ENCODE assay signal across 8 mouse cellular contexts in genomic region chr4:32536870-32537508, GRCm38 (mm10).
DNase-seq lines count a peak whose midpoint lies in the region; ATAC-seq and TF ChIP-seq lines count a peak whose summit lies in the region.

No protein-coding gene starts in this region.

- no peak overlapping the region for H3K9ac ChIP-seq in lung, embryonic 15.5 days
- H3K9ac ChIP-seq in forebrain, embryonic 16.5 days (replicated peaks; ENCODE audit: low read depth, low read length), result no peak overlapping the region
- H3K9ac ChIP-seq in midbrain, embryonic 13.5 days (replicated peaks), result 0 out of 2 replicates have a peak overlapping the region, but pooled peaks have one; percentile 4

- H3K4me2 ChIP-seq in lung, embryonic 15.5 days, result no peak overlapping the region
- no peak overlapping the region for H3K4me2 ChIP-seq in forebrain, embryonic 16.5 days (ENCODE audit: low read length)
- no peak overlapping the region for H3K4me2 ChIP-seq in midbrain, embryonic 13.5 days (replicated peaks)

- H3K4me1 ChIP-seq in lung, embryonic 15.5 days, result peaks cover 33% of the 10 kb centered on the region
- 0 out of 2 replicates have a peak, but pooled peaks cover 4% of the 10 kb centered on the region for H3K4me1 ChIP-seq in lung, adult 2 months (ENCODE audit: control insufficient read depth, insufficient read depth, low read length)
- peaks cover 51% of the 10 kb centered on the region for H3K4me1 ChIP-seq in forebrain, embryonic 16.5 days (replicated peaks; ENCODE audit: control insufficient read depth, insufficient read depth, low read length)
- peaks cover 45% of the 10 kb centered on the region for H3K4me1 ChIP-seq in midbrain, embryonic 13.5 days (replicated peaks)

- WGBS in lung, embryonic 15.5 days, result 75% methylated on average over 8 of the region's 8 CpGs
- 67% methylated on average over 8 of the region's 8 CpGs for whole genome bisulfite sequencing in lung, adult 2 months
- 64% methylated on average over 8 of the region's 8 CpGs for WGBS in forebrain, embryonic 16.5 days
- WGBS in midbrain, embryonic 13.5 days, result 73% methylated on average over 8 of the region's 8 CpGs

- no peak overlapping the region for H3K4me3 ChIP-seq in lung, embryonic 15.5 days
- H3K4me3 ChIP-seq in lung, adult 2 months (replicated peaks; ENCODE audit: extremely low read depth, low read depth, low read length), result no peak overlapping the region
- no peak overlapping the region for H3K4me3 ChIP-seq in forebrain, embryonic 16.5 days (replicated peaks; ENCODE audit: low read length)
- no peak overlapping the region for H3K4me3 ChIP-seq in midbrain, embryonic 13.5 days (replicated peaks)

- DNase-seq in adrenal gland, adult 2 months, result peak; percentile 46
- DNase-seq in adrenal gland, adult 18-20 months (ENCODE audit: low spot score in 2 of 2), result no peak
- no peak for DNase-seq in lung, adult 2 months
- DNase-seq in right cerebral cortex, postnatal 36 days (ENCODE audit: low spot score in 2 of 2), result no peak
- DNase-seq in layer of hippocampus, adult 18-20 months (ENCODE audit: low spot score in 2 of 2), result no peak

- no peak for ATAC-seq in lung, embryonic 15.5 days (ENCODE audit: borderline replicate concordance, extremely low read depth, low FRiP score, low TSS enrichment)
- peak; percentile 5; the same call in 1 of the 2 replicates for ATAC-seq in forebrain, embryonic 16.5 days
- no peak for ATAC-seq in midbrain, embryonic 13.5 days

- H3K27me3 ChIP-seq in lung, embryonic 15.5 days, result no peaks in the 10 kb centered on the region
- H3K27me3 ChIP-seq in forebrain, embryonic 16.5 days (replicated peaks; ENCODE audit: control insufficient read depth, insufficient read depth, low read length), result no peaks in the 10 kb centered on the region
- H3K27me3 ChIP-seq in midbrain, embryonic 13.5 days, result no peaks in the 10 kb centered on the region

- H3K36me3 ChIP-seq in lung, embryonic 15.5 days, result no peaks in the 10 kb centered on the region
- H3K36me3 ChIP-seq in forebrain, embryonic 16.5 days (ENCODE audit: control insufficient read depth, insufficient read depth), result no peaks in the 10 kb centered on the region
- H3K36me3 ChIP-seq in midbrain, embryonic 13.5 days, result no peaks in the 10 kb centered on the region

- H3K9me3 ChIP-seq in lung, embryonic 15.5 days, result no peaks in the 10 kb centered on the region
- H3K9me3 ChIP-seq in forebrain, embryonic 16.5 days (ENCODE audit: control insufficient read depth, low read length), result no peaks in the 10 kb centered on the region
- no peaks in the 10 kb centered on the region for H3K9me3 ChIP-seq in midbrain, embryonic 13.5 days

- no peak for TF ChIP-seq CTCF in lung, adult 2 months (IDR thresholded peaks at IDR 0.05; ENCODE audit: insufficient read depth, low read length)

- 0 out of 2 replicates have a peak overlapping the region, but pooled peaks have one; percentile 10 for H3K27ac ChIP-seq in lung, embryonic 15.5 days
- H3K27ac ChIP-seq in forebrain, embryonic 16.5 days (ENCODE audit: low read length), result peak overlapping the region; percentile 46; the same call in 1 of the 2 replicates
- H3K27ac ChIP-seq in midbrain, embryonic 13.5 days, result 0 out of 2 replicates have a peak overlapping the region, but pooled peaks have one; percentile 12

- no peak for TF ChIP-seq POLR2A in lung, adult 2 months (IDR thresholded peaks at IDR 0.05; ENCODE audit: borderline replicate concordance, extremely low read depth, low read depth, low read length)
